ENCODE assay signal across 32 mouse cellular contexts in genomic region chr3:121981306-121981705, GRCm38 (mm10). TPM values are rescaled to one million over a fixed set of nuclear protein-coding genes. Genes with fewer than 3 reads are reported as not detected.
A peak's percentile ranks its signal among the peaks of the same experiment; 100 is the strongest.
DNase-seq lines count a peak whose midpoint lies in the region; ATAC-seq and TF ChIP-seq lines count a peak whose summit lies in the region.
"Had no signal": no experiment of that assay in that cellular context is flagged by ENCODE, and none has a peak within 500 bp of the region (broad histone marks: within the 10 kb centered on the region; RNA-seq: fewer than 3 reads in every experiment).

No protein-coding gene starts in this region.

- no peaks in the 10 kb centered on the region for H3K27me3 ChIP-seq in heart, adult 2 months (ENCODE audit: control insufficient read depth, insufficient read depth, low read length)
- H3K27me3 ChIP-seq in heart, postnatal 0 days (ENCODE audit: control insufficient read depth, insufficient read depth, low read length): no peaks in the 10 kb centered on the region
- no peaks in the 10 kb centered on the region for H3K27me3 ChIP-seq in heart, embryonic 12.5 days (replicated peaks)
- no peaks in the 10 kb centered on the region for H3K27me3 ChIP-seq in kidney, embryonic 15.5 days
- H3K27me3 ChIP-seq: CH12.LX; embryonic facial prominence, embryonic 13.5 days; forebrain, embryonic 12.5 days; forebrain, embryonic 15.5 days; Patski had no signal

- intact Hi-C loops in heart, adult 2 months (cut with DNase I): loop anchor here (5.0 kb wide), 1 partner anchor 141 kb away; no protein-coding TSS in a partner anchor
- intact Hi-C loops in heart, postnatal 14 days (cut with DNase I): no loop called here

- H3K36me3 ChIP-seq in heart, adult 2 months (ENCODE audit: control insufficient read depth, insufficient read depth, low read length): peaks cover 61% of the 10 kb centered on the region
- H3K36me3 ChIP-seq in heart, postnatal 0 days (replicated peaks; ENCODE audit: control insufficient read depth, insufficient read depth, low read length): peaks cover 27% of the 10 kb centered on the region
- peaks cover 27% of the 10 kb centered on the region for H3K36me3 ChIP-seq in heart, embryonic 12.5 days
- H3K36me3 ChIP-seq in kidney, embryonic 15.5 days: peaks cover 18% of the 10 kb centered on the region; the same call in 1 of the 2 replicates
- H3K36me3 ChIP-seq: forebrain, embryonic 12.5 days; forebrain, embryonic 15.5 days had no signal

- TF ChIP-seq CTCF in heart, adult 2 months (IDR thresholded peaks at IDR 0.05): no peak
- no peak for TF ChIP-seq CTCF in heart, postnatal 0 days (IDR thresholded peaks at IDR 0.05; ENCODE audit: low read depth)

- peaks cover 6% of the 10 kb centered on the region; the same call in 1 of the 2 replicates for H3K79me2 ChIP-seq in heart, adult 2 months (replicated peaks; ENCODE audit: control insufficient read depth, insufficient read depth, low read length)

- peaks cover 11% of the 10 kb centered on the region for H3K4me1 ChIP-seq in heart, adult 2 months (ENCODE audit: control insufficient read depth, insufficient read depth, low read length)
- H3K4me1 ChIP-seq in heart, postnatal 0 days (ENCODE audit: control insufficient read depth, insufficient read depth): 0 out of 2 replicates have a peak, but pooled peaks cover 4% of the 10 kb centered on the region
- H3K4me1 ChIP-seq in heart, embryonic 12.5 days (replicated peaks): peaks cover 15% of the 10 kb centered on the region
- no peaks in the 10 kb centered on the region for H3K4me1 ChIP-seq in kidney, embryonic 15.5 days
- H3K4me1 ChIP-seq in brown adipose tissue, adult 24 weeks (ENCODE audit: control insufficient read depth, insufficient read depth, insufficient read length, low read length): peaks cover 16% of the 10 kb centered on the region
- H3K4me1 ChIP-seq: embryonic facial prominence, embryonic 10.5 days; forebrain, embryonic 12.5 days; forebrain, embryonic 15.5 days had no signal

- WGBS in heart, adult 2 months: 62% methylated on average over 4 of the region's 4 CpGs
- 67% methylated on average over 4 of the region's 4 CpGs for WGBS in heart, postnatal 0 days
- whole genome bisulfite sequencing in heart, embryonic 12.5 days: 77% methylated on average over 4 of the region's 4 CpGs
- WGBS in kidney, embryonic 15.5 days: 74% methylated on average over 4 of the region's 4 CpGs

- peak overlapping the region; percentile 22 for H3K4me3 ChIP-seq in heart, adult 2 months
- H3K4me3 ChIP-seq in heart, postnatal 0 days (ENCODE audit: low read depth, low read length): no peak overlapping the region
- no peak overlapping the region for H3K4me3 ChIP-seq in heart, embryonic 12.5 days
- H3K4me3 ChIP-seq in kidney, embryonic 15.5 days (replicated peaks): no peak overlapping the region
- no peak overlapping the region for H3K4me3 ChIP-seq in brown adipose tissue, adult 24 weeks (ENCODE audit: insufficient read depth, low read depth, low read length)
- H3K4me3 ChIP-seq: embryonic facial prominence, embryonic 10.5 days; embryonic facial prominence, embryonic 13.5 days; erythroblast, embryonic 14.5 days; forebrain, embryonic 12.5 days; forebrain, embryonic 15.5 days; heart, embryonic 10.5 days had no signal

- TF ChIP-seq POLR2A in heart, adult 2 months (IDR thresholded peaks at IDR 0.05; ENCODE audit: insufficient read depth, low read depth, low read length): no peak

- no peak for ATAC-seq in heart, postnatal 0 days (ENCODE audit: insufficient read depth, low read depth)
- ATAC-seq in heart, embryonic 12.5 days (ENCODE audit: insufficient number of reproducible peaks, low FRiP score): no peak
- ATAC-seq in kidney, embryonic 15.5 days (replicated peaks; ENCODE audit: low FRiP score): no peak
- ATAC-seq: forebrain, embryonic 15.5 days; hindbrain, postnatal 0 days; inflammation-experienced regulatory T-cells, adult 6 months; intestine, embryonic 16.5 days; Patski had no signal

- no peak overlapping the region for H3K4me2 ChIP-seq in heart, postnatal 0 days (ENCODE audit: low read depth, low read length)
- H3K4me2 ChIP-seq in heart, embryonic 12.5 days: no peak overlapping the region
- H3K4me2 ChIP-seq in kidney, embryonic 15.5 days: no peak overlapping the region
- H3K4me2 ChIP-seq: embryonic facial prominence, embryonic 13.5 days; forebrain, embryonic 12.5 days; forebrain, embryonic 15.5 days; hindbrain, embryonic 14.5 days had no signal

- H3K9ac ChIP-seq in heart, adult 2 months (ENCODE audit: low read depth, low read length): no peak overlapping the region
- H3K9ac ChIP-seq in heart, postnatal 0 days (replicated peaks; ENCODE audit: low read depth, low read length): no peak overlapping the region
- no peak overlapping the region for H3K9ac ChIP-seq in heart, embryonic 12.5 days
- H3K9ac ChIP-seq in kidney, embryonic 15.5 days: no peak overlapping the region
- H3K9ac ChIP-seq: embryonic facial prominence, embryonic 13.5 days; forebrain, embryonic 12.5 days; forebrain, embryonic 15.5 days; hindbrain, embryonic 14.5 days had no signal

- TF ChIP-seq EP300 in heart, adult 2 months (IDR thresholded peaks at IDR 0.05; ENCODE audit: insufficient read depth, low read depth, low read length): no peak
- no peak for TF ChIP-seq EP300 in heart, postnatal 0 days (IDR thresholded peaks at IDR 0.05; ENCODE audit: low read depth)

- peak overlapping the region; percentile 87 for H3K27ac ChIP-seq in heart, adult 2 months
- peak overlapping the region; percentile 70; the same call in 1 of the 2 replicates for H3K27ac ChIP-seq in heart, postnatal 0 days (ENCODE audit: low read depth)
- no peak overlapping the region for H3K27ac ChIP-seq in heart, embryonic 12.5 days (ENCODE audit: poor library complexity, severe bottlenecking)
- no peak overlapping the region for H3K27ac ChIP-seq in kidney, embryonic 15.5 days
- peak overlapping the region; percentile 88 for H3K27ac ChIP-seq in brown adipose tissue, adult 24 weeks (replicated peaks; ENCODE audit: low read depth, low read length)
- H3K27ac ChIP-seq: embryonic facial prominence, embryonic 10.5 days; embryonic facial prominence, embryonic 13.5 days; forebrain, embryonic 12.5 days; forebrain, embryonic 15.5 days; hindbrain, embryonic 14.5 days; hindbrain, postnatal 0 days had no signal

- no peak for DNase-seq in heart, adult 2 months
- DNase-seq in heart, postnatal 14 days: no peak
- DNase-seq in heart, postnatal 0 days (ENCODE audit: low spot score): no peak
- peak; percentile 44 for DNase-seq in kidney, adult 8-10 months
- DNase-seq: adrenal gland, postnatal 10 days; adrenal gland, postnatal 36 days; B cell, adult 2 months; cerebellum, adult 11 months; cerebellum, adult 8-10 months; cerebellum, postnatal 10 days; cerebellum, postnatal 36 days; embryo, embryonic 11 days; gastrocnemius, postnatal 10 days; gastrocnemius, postnatal 36 days; heart, adult 18-20 months; heart, postnatal 4 days had no signal

- H3K9me3 ChIP-seq in heart, postnatal 0 days (replicated peaks; ENCODE audit: control insufficient read depth, low read length): no peaks in the 10 kb centered on the region
- H3K9me3 ChIP-seq in heart, embryonic 12.5 days (replicated peaks): no peaks in the 10 kb centered on the region
- H3K9me3 ChIP-seq in kidney, embryonic 15.5 days (replicated peaks): no peaks in the 10 kb centered on the region
- H3K9me3 ChIP-seq: embryonic facial prominence, embryonic 10.5 days; embryonic facial prominence, embryonic 13.5 days; forebrain, embryonic 12.5 days; forebrain, embryonic 15.5 days; G1E; heart, embryonic 10.5 days had no signal

RNA-seq across cellular contexts. Expression of gene Arhgap29, which starts 29.0 kb away (rescaled TPM):
- 10 to 100 TPM; 38.6 to 41.2 TPM for total RNA-seq in heart, adult 2 months (2021)
- 30.7 and 57.0 TPM in 2 replicates for polyA plus RNA-seq in heart, adult 2 months (2012; rRNA removed)
- 10 to 100 TPM; 71.1 to 72.6 TPM for total RNA-seq in heart, postnatal 14 days (2021)
- 79.4 and 80.9 TPM in 2 replicates for total RNA-seq in heart, postnatal 0 days (2014; rRNA removed; ENCODE audit: low replicate concordance)
- polyA plus RNA-seq in heart, postnatal 0 days (2015; fragmentation: Nextera tagmentation; extraction: Ambion mirVana): 28.5 and 29.5 TPM in 2 replicates
- polyA plus RNA-seq in heart, embryonic 12.5 days (2016; fragmentation: Nextera tagmentation; extraction: Ambion mirVana): 81.7 and 82.9 TPM in 2 replicates
- polyA plus RNA-seq in kidney, embryonic 15.5 days (2015; fragmentation: Nextera tagmentation; extraction: Ambion mirVana): 43.3 and 47.9 TPM in 2 replicates
- 73.7 and 81.7 TPM in 2 replicates for polyA plus RNA-seq in brown adipose tissue, adult 24 weeks (2012; ENCODE audit: insufficient read depth, insufficient read length, missing spikeins)
- polyA plus RNA-seq: erythroblast, embryonic 14.5 days had no signal

Comparison
In these comparisons a context has a peak if more than half of its experiments do, and no peak if none do; other contexts are left out.
1. H3K27ac ChIP-seq: peak in heart, adult 2 months (single experiment), heart, postnatal 0 days (single experiment) and brown adipose tissue, adult 24 weeks (single experiment); none in heart, embryonic 12.5 days (single experiment) and kidney, embryonic 15.5 days (single experiment).
2. DNase-seq: peak in kidney, adult 8-10 months (2 of 2); none in heart, adult 2 months (0 of 2), heart, postnatal 14 days (0 of 2) and heart, postnatal 0 days (single experiment).